Mouse (Mus musculus) telencephalon, adult 2 months (tissue): ENCODE data around the gene Elavl1.

Experiments
- DNase-seq: peaks from one replicate; pipeline ENCODE4 v3.0.0-alpha.2; 2011; ENCODE audit warnings: low read depth, low spot score

Elavl1 gene

DNA sequence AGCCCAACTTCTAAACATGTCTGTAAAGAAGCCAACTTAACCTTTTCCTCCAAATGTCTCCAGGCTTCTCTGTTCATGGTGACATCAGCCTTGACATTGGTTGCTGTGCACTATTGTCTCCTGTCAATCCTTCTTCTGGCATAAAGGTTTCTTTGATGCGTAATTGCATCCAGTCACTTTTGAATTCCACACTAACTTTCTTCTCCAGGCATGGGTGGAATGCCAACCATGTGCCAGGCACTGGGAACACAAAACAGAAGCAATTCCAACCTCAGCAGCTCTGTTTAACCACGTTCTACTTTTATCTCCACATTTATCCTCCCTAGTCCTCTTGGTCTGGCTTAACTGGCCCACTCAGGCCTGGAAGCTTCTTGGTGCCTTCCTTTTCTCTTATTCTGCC, 4.2 kb downstream of the Elavl1 start:
- DNase-seq: no peak

DNA sequence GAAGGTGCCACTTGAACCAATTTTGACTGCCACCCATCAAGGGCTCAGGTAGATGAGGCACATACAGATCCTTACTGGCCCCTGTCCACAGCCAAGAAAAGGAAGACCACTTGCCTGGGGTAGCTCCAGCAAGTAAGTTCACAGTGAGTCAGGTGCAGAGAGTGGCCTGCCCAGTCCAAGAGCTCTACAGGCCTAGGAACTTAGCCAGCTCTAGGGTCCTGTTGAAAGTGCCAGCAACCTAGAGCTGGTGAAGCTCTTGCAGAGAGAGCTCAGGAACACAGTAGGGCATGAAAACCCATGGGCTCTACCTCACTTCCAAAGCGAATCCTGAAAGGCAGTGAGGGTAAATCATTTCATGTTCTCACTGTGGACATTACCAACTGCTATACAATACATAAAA, 4.8 kb downstream of the Elavl1 start:
- DNase-seq: no peak

DNA sequence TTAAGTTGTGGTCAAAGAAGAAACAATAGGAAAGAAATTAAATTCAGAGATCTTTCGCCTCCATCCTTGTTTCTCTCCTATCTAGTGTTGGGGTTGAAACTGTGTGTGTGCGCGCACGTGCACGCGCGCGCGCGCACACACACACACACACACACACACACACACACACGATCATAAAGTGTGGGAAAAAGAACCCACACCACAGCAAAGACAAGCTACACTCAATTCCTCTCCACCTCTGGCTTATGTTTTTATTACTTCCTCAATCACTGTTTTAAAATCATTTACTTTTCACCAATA, 5.7 kb downstream of the Elavl1 start:
- DNase-seq: no peak

DNA sequence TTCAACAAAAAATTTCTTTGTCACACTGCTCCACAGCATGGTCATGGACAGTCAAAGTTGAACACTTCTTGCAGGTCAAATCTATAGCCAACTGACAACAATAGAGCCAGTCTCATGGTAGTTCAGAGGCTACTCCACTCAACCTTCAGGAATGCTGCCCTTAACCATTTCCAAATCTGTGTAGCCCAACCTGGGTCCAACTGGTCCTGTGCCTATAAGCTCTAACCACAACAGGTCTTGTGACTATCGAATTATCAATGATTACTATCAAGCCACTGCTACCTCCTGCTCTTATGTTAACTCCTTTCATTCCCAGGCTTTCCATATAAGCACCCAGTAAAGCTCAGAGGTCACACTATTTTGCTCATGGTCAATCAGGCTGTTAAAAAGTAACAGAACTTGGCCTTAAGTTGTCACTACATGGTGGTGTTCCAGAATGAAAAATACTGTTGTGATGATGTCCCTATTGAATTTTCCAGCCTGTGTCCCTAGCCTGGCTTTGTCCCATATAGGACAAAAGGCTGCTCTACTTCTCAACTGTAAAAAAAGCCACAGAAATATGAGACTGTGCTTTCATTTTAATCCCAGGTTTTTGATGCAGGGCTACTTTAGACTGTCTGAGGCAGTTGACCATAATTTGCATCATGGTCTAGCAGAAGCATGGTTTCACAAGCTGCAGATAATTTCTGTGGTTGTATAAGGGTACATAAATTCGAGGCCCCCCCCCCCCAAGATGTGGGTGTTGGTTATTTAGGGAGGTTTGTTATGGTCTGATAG, 6.2 kb downstream of the Elavl1 start:
- no peak for DNase-seq

DNA sequence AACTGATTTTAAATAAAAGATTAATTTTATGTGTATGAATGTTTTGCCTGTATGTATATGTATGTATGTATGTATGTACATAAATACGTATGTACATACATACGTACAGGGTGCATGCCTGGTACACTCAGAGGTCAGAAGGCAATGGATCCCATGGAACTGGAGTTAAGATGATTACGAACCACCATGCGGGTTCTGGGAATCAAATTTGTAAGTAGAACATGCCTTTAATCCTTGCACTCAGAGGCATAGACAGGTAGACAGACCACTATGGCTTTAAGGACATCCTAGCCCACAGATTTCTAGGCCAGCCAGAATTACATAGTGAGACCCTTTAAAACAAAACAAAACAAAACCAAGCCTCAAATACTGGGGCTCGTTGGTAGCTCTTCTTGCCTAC, 7.1 kb downstream of the Elavl1 start:
- no peak for DNase-seq

DNA sequence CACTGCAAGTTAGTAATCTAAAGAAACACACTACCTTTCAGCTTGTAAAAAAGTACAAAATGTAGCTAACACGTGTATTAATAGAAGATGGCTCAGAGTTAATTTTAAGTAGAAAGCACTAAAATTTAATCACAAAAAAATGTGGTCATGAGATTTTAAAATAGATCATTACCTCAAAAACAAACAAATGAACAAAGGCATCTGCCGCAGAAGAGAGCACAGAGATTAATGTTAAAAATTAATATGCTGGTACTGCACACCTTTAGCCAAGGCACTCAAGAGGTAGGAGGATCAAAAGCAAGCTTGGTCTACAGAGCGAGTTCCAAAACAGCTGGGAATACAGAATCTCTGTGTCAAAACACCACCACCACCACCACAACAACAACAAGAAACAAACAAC, 10.4 kb downstream of the Elavl1 start:
- DNase-seq: no peak

DNA sequence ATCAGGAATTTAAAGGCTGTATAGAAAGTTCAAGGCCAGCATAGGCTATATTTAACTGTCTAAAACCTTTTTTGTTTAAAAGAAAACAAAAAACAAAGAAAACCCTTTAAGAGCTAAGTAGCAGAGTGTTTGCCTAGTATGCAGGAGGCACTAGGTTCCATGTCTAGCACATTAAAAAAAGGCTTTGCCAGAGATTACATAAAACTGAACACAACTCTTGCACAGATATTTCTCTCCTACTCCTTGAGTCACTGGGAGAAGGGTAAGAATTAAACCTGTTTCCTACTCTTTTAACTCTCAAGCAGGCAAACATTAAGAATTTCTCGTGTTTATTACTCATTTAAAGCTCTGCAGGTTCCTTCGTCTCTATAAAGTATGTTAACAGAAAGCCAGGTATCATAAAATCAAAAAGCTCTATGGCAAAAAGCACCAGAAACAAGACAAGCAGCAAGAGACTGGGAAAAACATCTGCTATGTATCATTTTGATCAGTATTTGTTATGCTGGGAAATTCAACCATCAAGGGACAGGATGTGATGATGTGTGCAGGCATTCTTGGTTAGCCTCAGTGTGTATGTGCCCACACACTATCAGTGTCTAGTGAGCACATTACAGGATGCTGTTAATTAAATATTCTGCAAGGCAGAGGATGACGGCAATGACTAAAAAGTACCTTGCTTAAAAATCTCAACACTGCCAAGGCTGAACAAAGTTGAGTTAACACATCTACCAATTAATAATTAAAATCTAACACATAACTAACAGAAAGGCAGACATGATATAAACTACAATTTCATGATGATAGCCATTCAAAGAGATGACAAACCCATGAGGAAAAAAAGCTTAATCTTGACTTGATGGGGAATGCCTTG, 11.7 kb downstream of the Elavl1 start:
- DNase-seq: peak; percentile 36

DNA sequence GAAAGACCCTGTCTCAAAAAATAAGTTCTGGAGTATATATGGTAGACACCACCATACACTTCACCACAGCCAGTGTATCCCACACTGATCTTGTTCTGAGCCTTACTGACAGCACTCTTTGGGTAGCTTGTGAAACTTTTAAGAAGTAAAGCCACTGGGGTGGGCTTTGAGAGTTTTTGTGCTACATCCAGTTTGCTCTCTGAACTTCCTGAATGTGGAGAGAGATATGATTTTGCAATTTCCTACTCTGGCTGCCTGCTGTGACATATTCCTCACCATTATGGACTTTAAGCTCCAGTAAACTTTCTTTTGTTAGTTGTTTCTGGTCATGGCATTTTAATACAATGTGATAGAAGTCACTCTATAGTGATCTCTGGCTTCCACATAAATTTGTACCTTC, 13.1 kb downstream of the Elavl1 start:
- DNase-seq: no peak

DNA sequence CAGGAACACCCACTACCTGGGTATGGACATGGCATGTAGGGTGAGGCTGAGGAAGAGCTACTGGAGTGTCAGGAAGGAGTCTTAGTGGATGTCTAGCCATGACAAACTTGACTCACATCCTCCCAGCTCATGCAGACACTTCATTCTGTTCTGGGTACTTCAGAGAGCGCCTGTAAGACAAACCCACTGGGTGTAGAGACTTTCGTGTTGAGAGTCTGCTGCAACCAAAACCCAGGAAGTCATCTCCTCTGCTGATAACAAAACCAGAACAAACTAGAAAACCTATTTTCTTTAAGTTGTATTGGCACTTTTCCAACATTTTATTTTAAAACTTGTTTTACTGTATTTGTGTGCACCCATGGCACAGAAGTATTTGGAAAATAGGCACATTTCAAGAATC, 19.4 kb downstream of the Elavl1 start:
- DNase-seq: no peak

DNA sequence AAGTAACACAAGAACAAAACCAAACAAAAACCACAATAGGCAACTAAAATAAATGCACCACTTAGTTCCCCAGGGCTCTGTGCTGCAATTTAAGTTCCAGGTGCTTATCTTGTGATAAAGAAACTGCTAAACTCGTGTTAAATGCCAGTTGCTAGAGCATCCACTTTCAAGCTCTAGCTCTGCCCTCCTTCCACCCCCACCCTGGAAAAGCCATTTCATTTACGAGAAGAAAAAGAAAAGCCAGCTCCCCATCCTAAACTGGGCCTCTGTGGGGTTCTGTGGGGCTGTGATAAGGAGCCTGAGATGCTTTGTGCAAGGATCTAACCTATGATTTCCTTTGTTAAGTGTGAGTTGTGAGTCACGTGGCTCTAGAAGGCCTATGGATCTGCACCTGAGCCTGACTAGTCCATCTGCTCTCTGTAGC, 21.1 kb downstream of the Elavl1 start:
- DNase-seq: no peak

DNA sequence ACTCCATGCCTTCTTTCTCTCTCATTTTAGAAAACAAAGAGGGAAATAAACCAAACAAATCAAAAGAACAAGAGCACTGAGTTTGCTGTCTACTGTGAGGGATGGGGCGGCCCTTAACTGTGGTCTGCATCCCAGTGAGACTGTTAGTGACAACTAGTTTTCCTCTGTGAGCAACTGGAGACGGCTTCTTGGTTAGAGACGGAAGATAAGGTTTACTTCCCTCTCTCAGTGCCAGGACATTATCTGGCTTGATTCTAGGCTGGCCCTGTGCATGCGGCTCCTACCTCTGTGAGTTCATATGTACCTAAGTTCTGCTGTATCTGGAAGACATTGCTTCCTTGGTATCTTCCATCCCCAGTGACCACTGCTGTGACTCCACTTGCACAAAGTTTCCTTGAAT, 27.4 kb downstream of the Elavl1 start:
- DNase-seq: no peak

DNA sequence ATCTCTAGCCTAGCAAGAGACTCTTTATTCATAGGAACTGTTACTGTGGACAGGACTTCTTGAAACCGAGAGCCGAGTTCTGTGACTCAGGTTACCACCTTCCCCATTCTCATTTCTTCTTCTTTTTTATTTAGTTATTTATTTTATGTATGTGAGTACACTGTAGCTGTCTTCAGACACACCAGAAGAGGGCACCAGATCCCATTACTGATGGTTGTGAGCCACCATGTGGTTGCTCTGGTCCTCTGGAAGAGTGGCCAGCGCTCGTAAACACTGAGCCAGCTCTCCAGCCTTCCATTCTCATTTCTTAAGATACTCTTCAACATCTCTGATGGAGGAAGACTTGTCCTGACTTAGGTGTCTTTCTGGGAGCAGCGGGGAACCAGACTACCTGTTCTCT, 32.5 kb downstream of the Elavl1 start:
- DNase-seq: no peak

DNA sequence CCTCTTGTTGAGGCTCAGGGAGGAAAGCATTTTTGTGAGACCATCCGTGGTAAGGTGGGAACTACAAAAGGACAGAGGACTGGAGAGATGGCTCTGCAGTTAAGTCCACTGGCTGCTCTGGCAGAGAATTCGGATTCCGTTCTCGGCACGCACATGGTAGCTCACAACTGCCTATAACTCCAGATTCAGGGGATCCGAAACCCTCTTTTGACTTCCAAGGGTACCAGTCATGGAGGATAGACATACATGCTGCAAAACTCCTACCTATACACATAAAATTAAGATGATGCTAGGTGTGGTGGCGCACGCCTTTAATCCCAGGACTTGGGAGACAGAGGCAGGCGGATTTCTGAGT, 49.1 kb downstream of the Elavl1 start:
- no peak for DNase-seq

DNA sequence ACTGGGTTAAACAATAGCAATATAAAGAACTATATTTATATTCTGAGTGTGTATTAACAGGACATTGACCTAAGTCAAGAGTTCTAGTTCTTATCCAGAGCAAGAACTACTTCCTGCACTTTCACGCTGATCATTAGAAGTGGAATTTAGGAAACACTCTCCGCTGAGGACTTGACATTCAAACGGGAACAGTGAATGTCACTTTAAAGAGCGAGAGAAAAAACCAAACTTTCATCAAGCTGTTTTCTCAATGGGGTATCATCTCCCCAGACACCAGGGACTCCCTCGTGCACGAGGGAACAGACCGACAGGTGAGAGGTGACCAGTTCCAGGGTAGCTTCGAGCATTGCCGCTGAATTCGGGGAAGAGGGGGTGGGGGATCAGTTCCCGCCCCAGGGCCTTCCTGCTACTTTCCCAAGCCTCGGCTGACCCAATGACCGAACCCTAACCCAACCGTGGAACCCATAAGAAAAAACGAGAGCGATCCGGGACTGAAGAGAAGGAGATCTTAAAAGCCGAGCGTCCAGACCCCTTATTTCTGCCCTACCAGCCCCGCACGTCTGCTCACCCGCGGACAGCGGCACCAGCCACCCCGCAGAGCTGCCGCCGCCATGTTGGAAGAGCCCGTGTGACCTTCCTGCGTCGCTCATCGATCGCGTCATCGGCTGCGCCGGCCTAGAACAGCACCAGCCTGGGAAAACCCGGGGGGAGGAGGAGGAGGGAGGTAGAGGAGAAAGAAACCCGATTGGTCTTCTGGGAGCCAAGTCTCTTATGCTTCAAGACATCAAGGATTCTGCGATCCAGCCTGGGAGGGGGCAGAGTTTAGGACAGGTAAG, 49.7 kb downstream of the Elavl1 start, which contains the start of gene Timm44:
TSS of gene Timm44 (minus strand) at position 639 of the 836 bp plus-strand sequence.
- DNase-seq: peak; percentile 97

DNA sequence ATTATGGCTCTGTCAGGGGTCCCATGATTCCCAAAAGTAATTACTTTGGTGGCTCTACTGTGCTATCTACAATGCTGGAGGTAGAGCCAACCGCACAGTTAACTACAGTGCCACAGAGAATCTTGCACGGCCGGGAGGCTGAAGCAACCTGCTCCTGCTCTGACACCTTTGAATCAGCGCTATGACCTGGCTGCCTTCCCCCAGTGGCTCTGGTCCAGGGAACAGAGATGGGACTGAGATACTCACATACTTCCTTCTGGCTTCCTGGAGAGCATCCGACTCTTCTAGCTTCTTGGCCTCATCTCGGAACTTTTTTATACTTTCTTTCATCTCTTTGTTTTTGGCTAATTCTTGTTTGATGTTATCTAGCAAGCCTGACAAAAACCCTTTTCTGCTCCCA, 55.6 kb downstream of the Elavl1 start:
- no peak for DNase-seq

DNA sequence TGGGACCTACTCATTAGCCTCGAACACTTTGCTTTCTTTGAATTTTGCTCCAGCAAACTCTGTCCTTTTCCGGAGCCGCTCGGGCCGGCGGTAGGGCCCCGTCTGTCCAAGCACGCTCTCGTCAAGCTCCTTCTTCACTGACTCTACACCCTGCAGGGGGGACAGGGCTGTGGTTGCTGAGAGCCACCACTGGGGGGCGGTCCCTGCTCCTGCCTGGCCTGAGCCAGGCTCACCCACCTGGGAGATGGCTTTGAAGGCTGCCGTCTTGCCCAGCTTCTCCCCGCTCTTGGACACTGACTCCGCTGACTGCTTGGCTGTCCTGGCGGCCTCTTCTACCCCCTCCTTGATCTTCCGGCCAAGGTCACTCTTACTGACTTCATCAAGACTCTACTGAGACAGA, 57.6 kb downstream of the Elavl1 start:
- DNase-seq: no peak

DNA sequence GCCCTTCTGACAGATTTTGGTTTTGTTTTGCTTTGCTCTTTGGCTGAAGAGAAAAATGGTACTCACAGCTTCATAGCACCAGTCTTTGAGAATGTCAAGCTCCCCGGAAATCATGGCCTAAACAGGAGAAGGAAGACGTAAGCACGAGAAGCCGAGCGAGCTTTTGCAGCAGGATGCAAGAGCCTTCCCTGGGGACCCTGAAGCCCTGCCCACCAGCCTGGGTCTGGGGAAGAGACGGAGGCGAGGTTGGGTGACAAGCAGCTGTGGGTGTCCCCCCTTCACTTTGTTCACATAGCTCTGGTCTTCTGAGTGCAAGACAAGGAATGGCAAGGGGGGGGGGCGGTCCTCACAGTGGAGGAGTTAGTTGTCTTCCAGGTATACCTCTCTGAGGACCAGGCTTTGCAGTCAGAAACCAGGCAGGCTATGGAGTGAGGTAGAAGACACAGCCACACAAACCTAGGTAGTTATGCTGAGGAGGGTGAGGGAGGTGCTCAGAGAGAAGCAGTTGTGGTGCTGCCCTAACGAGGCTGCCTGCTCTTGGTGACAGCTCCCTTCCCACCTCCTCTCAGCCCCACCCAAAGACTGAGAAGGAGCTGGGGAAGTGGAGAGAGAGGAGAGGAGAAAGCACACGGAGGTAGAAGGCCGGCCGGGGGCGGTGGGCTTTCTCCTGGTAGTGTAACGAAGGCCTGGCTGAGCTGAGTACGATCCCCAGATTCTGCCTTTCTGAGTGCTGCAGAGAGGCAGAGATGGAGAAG, 59.9 kb downstream of the Elavl1 start:
- DNase-seq: no peak

DNA sequence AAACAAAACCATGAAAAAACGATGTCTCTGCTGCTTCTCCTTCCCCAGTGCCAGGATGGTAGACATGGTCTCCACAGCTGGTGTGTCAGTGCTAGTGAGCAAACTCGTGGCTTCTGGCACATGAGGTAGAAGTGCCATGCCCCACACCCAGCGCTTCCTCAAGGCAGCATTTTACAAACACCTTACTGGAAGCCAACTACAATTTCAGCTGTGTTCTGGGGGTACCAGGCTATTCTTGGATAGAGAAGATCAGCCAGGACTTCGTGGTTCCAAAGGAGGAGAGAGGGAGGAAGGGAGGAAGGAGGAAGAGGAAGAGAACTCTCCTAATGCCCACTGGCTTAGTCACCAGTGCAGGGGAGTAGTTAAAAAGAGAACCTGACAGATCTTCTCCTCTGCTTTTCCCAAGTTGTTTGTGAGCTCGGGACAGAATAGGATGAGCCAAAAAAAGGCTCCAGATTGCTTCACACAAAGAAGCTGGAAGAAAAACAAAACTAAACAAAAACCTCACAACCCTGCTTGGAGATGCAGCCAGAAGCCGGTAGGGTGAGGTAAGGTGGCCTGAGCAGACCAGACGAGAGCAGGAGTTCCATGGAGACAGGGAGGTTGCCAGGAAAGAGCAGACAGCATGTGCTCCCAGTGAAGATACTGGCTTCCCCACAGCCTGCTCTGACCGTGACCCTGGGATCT, 62.0 kb downstream of the Elavl1 start:
- peak; percentile 91 for DNase-seq

DNA sequence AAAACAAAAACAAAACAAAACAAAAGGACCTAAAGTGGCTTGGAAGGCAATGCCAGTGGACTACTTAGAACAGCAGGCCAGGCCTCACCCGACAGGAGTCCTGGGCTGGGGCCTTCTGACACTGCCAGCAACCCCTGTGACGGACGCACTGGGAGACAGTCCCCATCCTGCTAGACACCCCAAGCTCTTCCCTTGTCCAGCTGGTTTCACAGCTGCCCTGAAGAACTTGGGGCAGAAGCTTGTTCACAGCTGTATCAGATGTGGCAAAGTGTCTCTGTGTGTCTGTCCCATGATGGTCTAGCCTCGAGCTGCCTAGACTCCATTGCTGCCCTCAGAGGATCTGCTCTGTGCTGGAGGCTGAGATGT, 65.4 kb downstream of the Elavl1 start:
- no peak for DNase-seq

DNA sequence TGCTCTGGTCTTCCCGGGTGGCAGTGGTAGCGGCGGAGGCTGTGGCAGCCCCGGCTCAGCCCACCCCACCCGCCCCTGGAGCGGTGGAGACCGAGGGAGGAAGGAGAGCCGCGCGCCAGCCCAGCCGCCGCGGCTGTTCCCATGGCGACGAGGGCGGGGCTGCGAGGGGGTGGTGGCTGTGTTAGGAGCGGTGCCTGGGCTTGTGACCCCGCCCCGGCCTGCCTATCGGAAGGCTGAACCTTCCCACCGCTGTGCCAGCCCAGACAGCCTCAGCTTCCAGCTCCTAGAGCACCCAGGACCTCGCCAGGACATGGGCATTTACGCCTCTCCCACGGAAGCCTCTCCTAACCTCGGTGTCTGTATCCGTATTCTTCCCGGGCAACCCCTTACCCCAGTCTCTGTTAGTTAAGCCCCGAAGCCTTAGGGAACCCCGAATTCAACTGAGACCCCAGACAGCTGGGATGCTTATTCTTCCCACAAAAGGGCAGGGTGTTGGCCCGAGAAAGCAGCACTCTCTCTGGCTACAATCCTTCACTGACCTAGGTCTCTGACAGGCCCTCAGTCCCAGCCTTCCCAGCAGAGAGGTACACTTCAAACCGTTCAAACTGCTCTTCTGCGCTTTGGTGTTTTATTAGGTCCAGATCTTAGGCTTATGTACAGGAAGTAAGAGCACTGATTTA, 65.9 kb downstream of the Elavl1 start, which contains the start of gene Ctxn1:
TSS of gene Ctxn1 (minus strand) at position 150 of the 680 bp plus-strand sequence.
- DNase-seq: no peak
